Mouse (Mus musculus) kidney, adult 2 months (tissue): ENCODE measurements at regions not wholly inside any gene's neighbourhood (a gene's known extent, or its start where the extent isn't known, plus 50 kb on each side); places are given as distances from the start of the nearest gene placed in this dataset.
"Not testable (repeated sequence)": the region's sequence is repeated elsewhere in the genome, so short reads cannot be mapped to it uniquely, and the experiment has no call there.

Experiments
- DNase-seq: peaks from one replicate; pipeline ENCODE4 v3.0.0; 2021
- H3K27ac ChIP-seq: fragments of 200-500 bp; 2 replicates; pipeline ENCODE4 v1.5.1; 2012; ENCODE audit warnings: low read depth, low read length, control low read depth, inconsistent platforms; ENCODE audit not compliant: insufficient read depth
- H3K27me3 ChIP-seq: fragments of 200-500 bp; replicated peaks from 2 replicates; pipeline ENCODE4 v1.6.1; 2012; ENCODE audit warnings: mild to moderate bottlenecking, moderate library complexity, low read length, inconsistent platforms; ENCODE audit not compliant: control insufficient read depth, insufficient read depth
- H3K36me3 ChIP-seq: fragments of 200-500 bp; 2 replicates; pipeline ENCODE4 v1.6.1; 2012; ENCODE audit warnings: mild to moderate bottlenecking, moderate library complexity, low read length, inconsistent platforms; ENCODE audit not compliant: control insufficient read depth, insufficient read depth
- H3K4me1 ChIP-seq: fragments of 200-500 bp; 2 replicates; pipeline ENCODE4 v1.6.1; 2011; ENCODE audit warnings: low read length; ENCODE audit not compliant: control insufficient read depth, insufficient read depth
- H3K4me3 ChIP-seq: fragments of 200-500 bp; 2 replicates; pipeline ENCODE4 v1.5.1; 2011; ENCODE audit warnings: mild to moderate bottlenecking, low read depth, low read length, control low read depth; ENCODE audit not compliant: insufficient read depth
- CTCF ChIP-seq: fragments of 200-500 bp; conservative IDR thresholded peaks from 2 replicates; pipeline ENCODE4 v1.5.1; 2011; ENCODE audit warnings: low read depth, mild to moderate bottlenecking, control low read depth, low read length, moderate library complexity, mixed read lengths; ENCODE audit not compliant: insufficient read depth, insufficient read length
- POLR2A ChIP-seq: fragments of 200-500 bp; IDR thresholded peaks from one replicate; pipeline ENCODE4 v1.6.1; 2011; ENCODE audit warnings: low read depth, low read length, control low read depth
- WGBS: fragments of 180-500 bp; shearing (Covaris S2); methylation state at CpG from one replicate; pipeline ENCODE4 v1.1.7; 2018; 5-methylcytosine and 5-hydroxymethylcytosine counted together

- no peaks in the 10 kb centered on the region for H3K4me1 ChIP-seq
- H3K27ac ChIP-seq = no peak overlapping the region
- no peak overlapping the region for H3K4me3 ChIP-seq
- 97% methylated on average over 1 of the region's 1 CpGs for WGBS
- TF ChIP-seq POLR2A (no peak), CTCF (no peak)
- H3K36me3 ChIP-seq = no peaks in the 10 kb centered on the region
- DNase-seq = no peak
- H3K27me3 ChIP-seq = no peaks in the 10 kb centered on the region
Measured at GRCm38 (mm10) chr17:94866630-94867029, 116.8 kb upstream of the Mettl4 start.

GRCm38 (mm10) chr17:94864531-94865318 is 114.9 kb upstream of the Mettl4 start:
- not testable (repeated sequence) for H3K27me3 ChIP-seq, H3K4me1 ChIP-seq, H3K36me3 ChIP-seq
- WGBS = 4% methylated on average over 20 of the region's 21 CpGs
- DNase-seq = peak; percentile 89
- Histone ChIP-seq H3K4me3 (peak overlapping the region; percentile 98), H3K27ac (peak overlapping the region; percentile 10; the same call in 1 of the 2 replicates)

GRCm38 (mm10) chr17:94854698-94855097 is 104.9 kb upstream of the Mettl4 start:
- not testable (repeated sequence) for H3K27ac ChIP-seq, H3K27me3 ChIP-seq, H3K4me1 ChIP-seq, DNase-seq, H3K36me3 ChIP-seq, H3K4me3 ChIP-seq
- WGBS = 90% methylated on average over 4 of the region's 4 CpGs

- peak; percentile 92 for DNase-seq
- Histone ChIP-seq H3K4me3 (peak overlapping the region; percentile 89), H3K27me3 (no peaks in the 10 kb centered on the region), H3K36me3 (no peaks in the 10 kb centered on the region), H3K4me1 (no peaks in the 10 kb centered on the region), H3K27ac (peak overlapping the region; percentile 94)
- WGBS = under 1% methylated on average over 20 of the region's 20 CpGs
- no peak for TF ChIP-seq CTCF
- peak; percentile 23 for TF ChIP-seq POLR2A
Measured at GRCm38 (mm10) chr17:94834446-94835117, 84.8 kb upstream of the Mettl4 start.

GRCm38 (mm10) chr17:94834067-94834445 is 84.2 kb upstream of the Mettl4 start:
- not testable (repeated sequence) for H3K4me1 ChIP-seq, H3K27me3 ChIP-seq, H3K36me3 ChIP-seq, H3K27ac ChIP-seq, DNase-seq
- 5% methylated on average over 9 of the region's 9 CpGs for WGBS
- peak overlapping the region; percentile 89 for H3K4me3 ChIP-seq

GRCm38 (mm10) chr17:94826415-94826814 is 76.6 kb upstream of the Mettl4 start:
- H3K36me3 ChIP-seq, H3K27me3 ChIP-seq, H3K4me3 ChIP-seq, H3K27ac ChIP-seq, DNase-seq, H3K4me1 ChIP-seq: not testable (repeated sequence)
- WGBS = 91% methylated on average over 1 of the region's 1 CpGs

- DNase-seq = no peak
- no peaks in the 10 kb centered on the region for H3K27me3 ChIP-seq
- peaks cover 3% of the 10 kb centered on the region; the same call in 1 of the 2 replicates for H3K36me3 ChIP-seq
- H3K27ac ChIP-seq = no peak overlapping the region
- H3K4me3 ChIP-seq = no peak overlapping the region
- H3K4me1 ChIP-seq = no peaks in the 10 kb centered on the region
- TF ChIP-seq POLR2A (no peak), CTCF (no peak)
Measured at GRCm38 (mm10) chr17:94808758-94809157, 58.9 kb upstream of the Mettl4 start.
